Mouse (Mus musculus) hindbrain, embryonic 10.5 days (tissue): ENCODE measurements around the gene Tpx2. TPM values are rescaled to one million over a fixed set of nuclear protein-coding genes. Genes with fewer than 3 reads are reported as not detected.

Experiments used
- DNase-seq: peaks from one replicate; pipeline ENCODE4 v3.0.0-alpha.2; 2017; ENCODE audit warnings: low spot score
- H3K27ac ChIP-seq: fragments of 300-500 bp; sonication (generic); 2 replicates; pipeline ENCODE4 v1.5.1; 2016; ENCODE audit warnings: mild to moderate bottlenecking, moderate library complexity
- H3K27me3 ChIP-seq: fragments of 300-500 bp; sonication (generic); 2 replicates; pipeline ENCODE4 v1.6.1; 2016; ENCODE audit warnings: mild to moderate bottlenecking; ENCODE audit not compliant: poor library complexity, insufficient read depth, severe bottlenecking
- H3K36me3 ChIP-seq: fragments of 300-500 bp; sonication (generic); 2 replicates; pipeline ENCODE4 v1.6.1; 2016; ENCODE audit warnings: mild to moderate bottlenecking, moderate library complexity
- H3K4me1 ChIP-seq: fragments of 300-500 bp; sonication (generic); replicated peaks from 2 replicates; pipeline ENCODE4 v1.6.1; 2016; ENCODE audit warnings: mild to moderate bottlenecking
- H3K4me3 ChIP-seq: fragments of 300-500 bp; sonication (generic); 2 replicates; pipeline ENCODE4 v1.5.1; 2016; ENCODE audit warnings: mild to moderate bottlenecking, moderate library complexity
- H3K9me3 ChIP-seq: fragments of 300-500 bp; sonication (generic); 2 replicates; pipeline ENCODE4 v1.6.1; 2016; ENCODE audit warnings: mild to moderate bottlenecking, moderate library complexity
- WGBS: fragments of 180-500 bp; shearing (Covaris S2); methylation state at CpG from one replicate; pipeline ENCODE4 v1.1.7; 2016; 5-methylcytosine and 5-hydroxymethylcytosine counted together
- polyA plus RNA-seq: library from polyadenylated mRNA; unstranded; fragments of >200 nt; fragmentation: Nextera tagmentation; extraction: Ambion mirVana; gene quantifications from 2 replicates; pipeline ENCODE4 v1.2.1, GENCODE M21; 2016

Tpx2 gene
- polyA plus RNA-seq, 1 experiment from 2014 or later: 106 TPM

DNA sequence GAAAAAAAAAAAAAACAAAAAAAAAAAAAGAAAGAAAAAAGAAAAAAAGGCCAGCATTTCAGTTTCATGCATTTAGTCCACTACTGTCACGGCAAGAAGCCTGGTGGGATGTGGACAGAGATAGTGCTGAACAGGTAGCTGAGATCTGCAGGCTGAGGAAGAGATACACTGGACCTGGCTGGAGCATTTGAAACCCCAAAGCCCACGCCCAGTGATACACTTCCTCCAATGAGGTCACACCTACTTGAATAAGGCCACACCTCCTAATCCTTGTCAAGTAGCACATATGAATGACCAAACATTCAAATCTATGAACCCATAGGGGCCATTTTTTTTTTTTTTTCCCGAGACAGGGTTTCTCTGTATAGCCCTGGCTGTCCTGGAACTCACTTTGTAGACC lies 5.0 kb upstream of the Tpx2 start:
- WGBS: 73% methylated on average over 3 of the region's 3 CpGs
- no peak for DNase-seq

DNA sequence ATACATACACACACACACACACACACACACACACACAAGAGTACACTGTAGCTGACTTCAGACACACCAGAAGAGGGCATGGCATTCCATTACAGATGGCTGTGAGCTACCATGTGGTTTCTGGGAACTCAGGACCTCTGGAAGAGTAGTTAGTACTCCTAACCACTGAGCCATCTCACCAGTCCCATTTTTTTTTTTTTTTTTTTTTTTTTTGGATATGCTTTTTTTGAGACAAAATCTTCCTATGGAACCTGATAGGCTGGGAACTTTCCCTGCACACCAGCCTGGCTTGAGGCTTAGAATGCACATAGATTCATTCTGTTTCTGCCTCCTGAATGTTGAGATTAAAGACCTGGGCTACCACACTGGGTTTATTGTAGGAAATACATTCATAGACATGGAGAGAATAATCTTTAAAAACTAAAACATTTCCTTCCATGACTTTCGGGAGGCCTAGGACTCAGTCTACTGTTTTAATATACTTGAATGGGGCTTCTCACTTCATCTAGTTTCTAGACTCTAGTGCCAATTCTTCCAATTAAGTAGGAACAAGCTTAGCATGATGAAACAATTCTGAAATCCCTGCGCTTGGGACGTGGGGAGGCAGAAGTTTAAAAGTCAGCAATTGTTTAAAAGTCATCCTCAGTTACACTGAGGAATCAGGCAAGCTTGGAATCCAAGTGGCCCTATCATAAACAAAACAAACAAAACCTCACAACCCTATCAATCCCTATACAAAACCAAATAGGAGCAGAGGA lies 528 bp upstream of the Tpx2 start:
- Histone ChIP-seq H3K27me3 (no peaks in the 10 kb centered on the region), H3K27ac (peak overlapping the region; percentile 95), H3K4me3 (peak overlapping the region; percentile 95), H3K36me3 (peaks cover 33% of the 10 kb centered on the region), H3K4me1 (peaks cover 33% of the 10 kb centered on the region), H3K9me3 (no peaks in the 10 kb centered on the region)
- WGBS: 19% methylated on average over 3 of the region's 3 CpGs
- no peak for DNase-seq

More for the DNA sequence above, 5.0 kb upstream of the Tpx2 start:
- Histone ChIP-seq H3K4me1 (0 out of 2 replicates have a peak, but pooled peaks cover 4% of the 10 kb centered on the region), H3K4me3 (no peak overlapping the region), H3K9me3 (no peaks in the 10 kb centered on the region), H3K36me3 (no peaks in the 10 kb centered on the region), H3K27ac (no peak overlapping the region), H3K27me3 (no peaks in the 10 kb centered on the region)

GRCm38 (mm10) chr2:152848466-152848865 lies 702 bp downstream of the Tpx2 start:
- 15% methylated on average over 2 of the region's 2 CpGs for WGBS
- H3K27ac ChIP-seq: peak overlapping the region; percentile 95
- H3K4me1 ChIP-seq: peaks cover 33% of the 10 kb centered on the region
- DNase-seq: no peak
- H3K4me3 ChIP-seq: peak overlapping the region; percentile 95
- H3K36me3 ChIP-seq: peaks cover 45% of the 10 kb centered on the region
- H3K27me3 ChIP-seq: no peaks in the 10 kb centered on the region
- H3K9me3 ChIP-seq: no peaks in the 10 kb centered on the region

GRCm38 (mm10) chr2:152859501-152859900 lies 11.7 kb downstream of the Tpx2 start:
- Histone ChIP-seq H3K36me3 (peaks cover 99% of the 10 kb centered on the region), H3K4me1 (no peaks in the 10 kb centered on the region), H3K9me3 (no peaks in the 10 kb centered on the region), H3K4me3 (no peak overlapping the region), H3K27me3 (no peaks in the 10 kb centered on the region), H3K27ac (no peak overlapping the region)
- WGBS: 87% methylated on average over 3 of the region's 3 CpGs
- no peak for DNase-seq

DNA sequence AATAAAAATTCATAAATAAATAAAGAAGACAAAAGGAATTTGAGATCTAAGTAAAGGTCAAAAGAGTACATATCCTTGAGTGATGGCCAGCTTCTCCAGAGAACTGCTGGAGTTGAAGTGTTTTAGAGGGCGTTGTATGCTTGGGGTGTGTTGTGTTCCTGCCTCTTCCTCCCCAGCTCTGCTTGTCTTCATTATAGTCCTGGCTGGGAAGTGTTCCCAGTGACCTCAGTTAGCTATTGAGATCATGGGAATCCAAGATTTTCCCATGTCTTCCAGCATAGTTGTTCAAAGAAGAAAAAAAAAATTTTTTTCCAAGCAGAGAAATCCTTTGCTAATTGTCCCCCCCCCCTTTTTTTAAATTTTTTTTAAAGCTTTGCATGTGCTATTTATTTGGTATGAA lies 14.1 kb downstream of the Tpx2 start:
- WGBS: 93% methylated on average over 1 of the region's 1 CpGs
- no peak for DNase-seq
- Histone ChIP-seq H3K27me3 (no peaks in the 10 kb centered on the region), H3K4me3 (no peak overlapping the region), H3K27ac (no peak overlapping the region), H3K9me3 (no peaks in the 10 kb centered on the region), H3K36me3 (peaks cover 99% of the 10 kb centered on the region), H3K4me1 (no peaks in the 10 kb centered on the region)

- peaks cover 99% of the 10 kb centered on the region for H3K36me3 ChIP-seq
- no peak for DNase-seq
- H3K4me1 ChIP-seq: no peaks in the 10 kb centered on the region
- H3K4me3 ChIP-seq: no peak overlapping the region
- H3K9me3 ChIP-seq: no peaks in the 10 kb centered on the region
- WGBS: 79% methylated on average over 3 of the region's 3 CpGs
- H3K27ac ChIP-seq: no peak overlapping the region
- no peaks in the 10 kb centered on the region for H3K27me3 ChIP-seq
Measured at GRCm38 (mm10) chr2:152862638-152863037, 14.9 kb downstream of the Tpx2 start.

DNA sequence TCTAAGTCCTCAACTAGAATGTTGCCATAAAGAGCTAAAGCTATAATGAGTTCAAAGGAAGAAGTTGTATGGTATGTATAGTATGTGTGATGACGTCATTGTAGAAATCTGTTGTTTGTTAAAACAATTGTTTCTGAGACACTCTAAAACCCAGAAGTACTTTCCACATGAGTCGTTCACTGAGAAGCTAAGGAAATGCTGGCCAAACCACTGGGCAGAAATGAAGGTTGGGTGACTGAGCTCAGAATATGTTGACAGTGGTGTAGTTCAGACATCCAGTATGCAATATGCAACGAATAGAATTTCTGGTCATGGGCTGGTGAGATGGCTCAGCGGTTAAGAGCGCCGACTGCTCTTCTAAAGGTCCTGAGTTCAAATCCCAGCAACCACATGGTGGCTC lies 15.6 kb downstream of the Tpx2 start:
- H3K9me3 ChIP-seq: no peaks in the 10 kb centered on the region
- no peak overlapping the region for H3K4me3 ChIP-seq
- DNase-seq: no peak
- 95% methylated on average over 6 of the region's 6 CpGs for WGBS
- H3K36me3 ChIP-seq: peaks cover 99% of the 10 kb centered on the region
- no peaks in the 10 kb centered on the region for H3K4me1 ChIP-seq
- no peaks in the 10 kb centered on the region for H3K27me3 ChIP-seq
- H3K27ac ChIP-seq: no peak overlapping the region

- WGBS: 94% methylated on average over 3 of the region's 3 CpGs
- no peak overlapping the region for H3K4me3 ChIP-seq
- H3K4me1 ChIP-seq: no peaks in the 10 kb centered on the region
- H3K27ac ChIP-seq: no peak overlapping the region
- DNase-seq: no peak
- peaks cover 97% of the 10 kb centered on the region for H3K36me3 ChIP-seq
- no peaks in the 10 kb centered on the region for H3K9me3 ChIP-seq
- H3K27me3 ChIP-seq: no peaks in the 10 kb centered on the region
Measured at GRCm38 (mm10) chr2:152878239-152878638, 30.5 kb downstream of the Tpx2 start.

DNA sequence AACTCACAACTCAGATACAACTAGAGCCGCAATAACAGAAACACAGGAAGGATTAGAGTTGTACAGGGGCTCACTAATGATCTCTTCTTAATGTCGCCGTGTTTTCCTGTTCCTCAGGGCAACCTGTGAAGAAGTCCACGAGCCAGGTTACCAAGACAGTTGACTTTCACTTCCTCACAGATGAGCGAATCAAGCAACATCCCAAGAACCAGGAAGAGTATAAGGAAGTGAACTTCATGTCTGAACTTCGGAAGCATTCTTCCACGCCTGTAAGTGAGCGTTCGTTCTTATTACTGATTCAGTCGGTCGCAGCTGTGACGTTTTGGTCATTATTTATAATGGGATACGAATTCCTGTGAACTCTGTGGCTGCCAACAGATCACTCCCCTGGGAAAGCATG lies 33.1 kb downstream of the Tpx2 start:
- H3K36me3 ChIP-seq: peaks cover 97% of the 10 kb centered on the region
- H3K9me3 ChIP-seq: no peaks in the 10 kb centered on the region
- WGBS: 95% methylated on average over 13 of the region's 13 CpGs
- no peak overlapping the region for H3K27ac ChIP-seq
- H3K27me3 ChIP-seq: no peaks in the 10 kb centered on the region
- no peak for DNase-seq
- no peak overlapping the region for H3K4me3 ChIP-seq
- no peaks in the 10 kb centered on the region for H3K4me1 ChIP-seq

DNA sequence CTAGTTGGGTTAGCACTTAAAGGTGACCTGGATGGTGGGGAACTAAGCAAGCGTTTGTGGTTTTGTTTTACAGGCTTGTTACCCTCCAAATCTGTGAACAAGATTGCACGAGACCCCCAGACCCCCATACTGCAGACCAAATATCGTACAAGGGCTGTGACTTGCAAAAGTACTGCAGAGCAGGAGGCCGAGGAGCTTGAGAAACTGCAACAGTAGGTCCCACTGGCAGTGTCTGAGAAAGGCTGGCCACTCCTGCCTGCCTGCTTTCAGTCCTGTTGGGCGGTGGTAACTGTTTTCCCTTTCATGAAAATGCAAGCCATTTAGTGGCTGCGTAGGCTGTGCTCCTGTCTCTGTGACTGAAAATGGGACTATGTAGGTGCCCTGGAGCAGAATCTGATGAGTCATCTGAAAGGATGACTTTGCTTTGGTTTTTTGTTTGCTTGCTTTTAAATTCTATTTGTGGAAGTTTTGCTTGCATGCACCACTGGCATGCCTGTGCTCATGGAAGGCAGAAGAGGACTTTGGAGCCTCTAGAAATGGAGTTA lies 36.4 kb downstream of the Tpx2 start:
- Histone ChIP-seq H3K27ac (no peak overlapping the region), H3K9me3 (no peaks in the 10 kb centered on the region), H3K27me3 (no peaks in the 10 kb centered on the region), H3K4me1 (no peaks in the 10 kb centered on the region), H3K4me3 (no peak overlapping the region), H3K36me3 (peaks cover 99% of the 10 kb centered on the region)
- no peak for DNase-seq
- 94% methylated on average over 6 of the region's 6 CpGs for WGBS

DNA sequence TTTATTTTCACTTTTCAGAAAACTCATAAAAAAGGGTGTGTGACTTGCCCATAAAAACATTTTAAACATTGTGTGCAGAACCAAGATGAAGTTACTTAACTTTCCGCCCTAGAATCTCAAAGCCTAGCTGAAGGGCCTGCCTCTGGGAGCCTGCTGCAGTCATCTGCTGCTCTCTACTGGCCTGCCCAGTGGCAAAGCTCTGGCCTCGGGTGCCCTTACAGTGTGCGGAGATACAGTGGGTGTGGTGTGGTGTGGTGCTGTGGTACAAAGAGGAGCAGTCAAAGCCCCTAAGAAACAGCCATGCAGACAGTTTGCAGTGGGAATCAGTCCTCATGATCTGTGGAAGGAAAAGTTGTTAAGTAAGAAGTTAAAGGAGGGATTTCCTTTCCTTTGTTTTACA lies 39.5 kb downstream of the Tpx2 start:
- H3K4me3 ChIP-seq: no peak overlapping the region
- WGBS: 95% methylated on average over 3 of the region's 3 CpGs
- no peaks in the 10 kb centered on the region for H3K4me1 ChIP-seq
- no peak overlapping the region for H3K27ac ChIP-seq
- peaks cover 96% of the 10 kb centered on the region for H3K36me3 ChIP-seq
- no peaks in the 10 kb centered on the region for H3K27me3 ChIP-seq
- H3K9me3 ChIP-seq: no peaks in the 10 kb centered on the region
- DNase-seq: no peak

DNA sequence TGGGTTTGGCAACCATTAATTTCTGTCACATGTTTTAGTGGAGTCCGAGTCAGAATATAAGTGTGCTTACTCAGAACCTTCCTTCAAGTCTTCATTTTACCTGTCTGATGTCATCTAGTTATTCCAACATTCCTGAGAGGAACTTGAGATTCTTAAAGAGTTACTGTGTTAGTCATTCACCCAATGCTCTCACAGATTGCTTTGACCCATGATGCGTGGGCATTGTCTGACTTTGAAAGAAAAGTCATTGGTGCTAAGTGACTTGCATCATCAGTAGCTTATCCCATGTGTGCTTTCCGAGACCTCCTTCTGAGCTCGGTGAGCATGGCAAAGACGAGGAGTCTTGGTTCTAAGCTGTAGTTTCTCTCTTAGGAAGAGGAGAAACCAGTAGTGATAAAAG lies 41.0 kb downstream of the Tpx2 start:
- H3K36me3 ChIP-seq: peaks cover 96% of the 10 kb centered on the region

GRCm38 (mm10) chr2:152895834-152896233 lies 48.1 kb downstream of the Tpx2 start:
- Histone ChIP-seq H3K36me3 (peaks cover 67% of the 10 kb centered on the region), H3K4me1 (no peaks in the 10 kb centered on the region), H3K9me3 (no peaks in the 10 kb centered on the region), H3K27me3 (no peaks in the 10 kb centered on the region), H3K27ac (no peak overlapping the region), H3K4me3 (no peak overlapping the region; the same call in 1 of the 2 replicates)
- WGBS: 94% methylated on average over 9 of the region's 9 CpGs
- DNase-seq: no peak

More for the DNA sequence above, 41.0 kb downstream of the Tpx2 start:
- Histone ChIP-seq H3K4me3 (no peak overlapping the region), H3K9me3 (no peaks in the 10 kb centered on the region), H3K4me1 (no peaks in the 10 kb centered on the region), H3K27ac (no peak overlapping the region), H3K27me3 (no peaks in the 10 kb centered on the region)
- no peak for DNase-seq
- 91% methylated on average over 5 of the region's 5 CpGs for WGBS
